Mouse (Mus musculus) intestine, embryonic 15.5 days (tissue): Measurements from ENCODE around the gene Slc39a2. TPM values are rescaled to one million over a fixed set of nuclear protein-coding genes. Genes with fewer than 3 reads are reported as not detected.
"Not testable (repeated sequence)": the region's sequence is repeated elsewhere in the genome, so short reads cannot be mapped to it uniquely, and the experiment has no call there.

ENCODE experiments used
- ATAC-seq: fragments of 200-750 bp; cut with Nextera tagmentation; 2 replicates; pipeline ENCODE4 v1.8.0; 2017; ENCODE audit warnings: moderate TSS enrichment, moderate library complexity
- H3K27ac ChIP-seq: fragments of 300-500 bp; sonication (generic); 2 replicates; pipeline ENCODE4 v1.5.1; 2015; ENCODE audit warnings: mild to moderate bottlenecking, inconsistent platforms
- H3K27me3 ChIP-seq: fragments of 300-500 bp; sonication (generic); replicated peaks from 2 replicates; pipeline ENCODE4 v1.6.1; 2015; ENCODE audit warnings: inconsistent platforms
- H3K36me3 ChIP-seq: fragments of 300-500 bp; sonication (generic); 2 replicates; pipeline ENCODE4 v1.6.1; 2015; ENCODE audit warnings: inconsistent platforms
- H3K4me1 ChIP-seq: fragments of 300-500 bp; sonication (generic); replicated peaks from 2 replicates; pipeline ENCODE4 v1.6.1; 2015; ENCODE audit warnings: inconsistent platforms
- H3K4me2 ChIP-seq: fragments of 300-500 bp; sonication (generic); replicated peaks from 2 replicates; pipeline ENCODE4 v1.6.1; 2015; ENCODE audit warnings: mild to moderate bottlenecking, inconsistent platforms
- H3K4me3 ChIP-seq: fragments of 300-500 bp; sonication (generic); replicated peaks from 2 replicates; pipeline ENCODE4 v1.5.1; 2015; ENCODE audit warnings: inconsistent platforms
- H3K9ac ChIP-seq: fragments of 300-500 bp; sonication (generic); 2 replicates; pipeline ENCODE4 v1.6.1; 2015; ENCODE audit warnings: inconsistent platforms
- H3K9me3 ChIP-seq: fragments of 300-500 bp; sonication (generic); 2 replicates; pipeline ENCODE4 v1.6.1; 2016; ENCODE audit warnings: inconsistent platforms
- WGBS: fragments of 180-500 bp; shearing (Covaris S2); methylation state at CpG from one replicate; pipeline ENCODE4 v1.1.7; 2015; 5-methylcytosine and 5-hydroxymethylcytosine counted together
- polyA plus RNA-seq: library from polyadenylated mRNA; unstranded; fragments of >200 nt; fragmentation: Nextera tagmentation; extraction: Ambion mirVana; gene quantifications from 2 replicates; pipeline ENCODE4 v1.2.1, GENCODE M21; 2015

Gene Slc39a2
- 0.96 and 1.0 TPM in 2 replicates for polyA plus RNA-seq

- no peaks in the 10 kb centered on the region for H3K4me1 ChIP-seq
- H3K9me3 ChIP-seq, result no peaks in the 10 kb centered on the region
- no peak within 1 kb of the TSS for H3K9ac ChIP-seq
- H3K27ac ChIP-seq, result no peak within 1 kb of the TSS
- H3K4me2 ChIP-seq, result no peak within 1 kb of the TSS
- H3K4me3 ChIP-seq, result no peak within 1 kb of the TSS
- H3K27me3 ChIP-seq, result no peaks in the 10 kb centered on the region
- peaks cover 31% of the 10 kb centered on the region for H3K36me3 ChIP-seq
- WGBS, result 87% methylated on average over 9 of the region's 9 CpGs
- no peak for ATAC-seq
These were observed at the start of gene Slc39a2 for GRCm38 (mm10) chr14:51892191-51892939. Gene Slc39a2, plus strand, starts transcription at chr14:51892889.

- Histone ChIP-seq H3K4me3 (no peak overlapping the region), H3K4me2 (no peak overlapping the region), H3K36me3 (no peaks in the 10 kb centered on the region), H3K27ac (no peak overlapping the region), H3K4me1 (no peaks in the 10 kb centered on the region), H3K27me3 (no peaks in the 10 kb centered on the region), H3K9me3 (no peaks in the 10 kb centered on the region), H3K9ac (no peak overlapping the region)
- no peak for ATAC-seq
These were observed 48.8 kb upstream of the Slc39a2 start for GRCm38 (mm10) chr14:51843882-51844281.

GRCm38 (mm10) chr14:51846566-51846965, 46.1 kb upstream of the Slc39a2 start:
- WGBS, result 57% methylated on average over 3 of the region's 3 CpGs
- H3K4me3 ChIP-seq, result no peak overlapping the region
- ATAC-seq, result no peak
- H3K36me3 ChIP-seq, result no peaks in the 10 kb centered on the region
- no peaks in the 10 kb centered on the region for H3K4me1 ChIP-seq
- no peaks in the 10 kb centered on the region for H3K9me3 ChIP-seq
- no peaks in the 10 kb centered on the region for H3K27me3 ChIP-seq
- H3K9ac ChIP-seq, result no peak overlapping the region
- H3K27ac ChIP-seq, result no peak overlapping the region
- H3K4me2 ChIP-seq, result no peak overlapping the region

GRCm38 (mm10) chr14:51851006-51851405, 41.7 kb upstream of the Slc39a2 start:
- not testable (repeated sequence) for ATAC-seq, H3K4me2 ChIP-seq, H3K9ac ChIP-seq, H3K4me1 ChIP-seq, H3K4me3 ChIP-seq, H3K36me3 ChIP-seq, H3K9me3 ChIP-seq, H3K27ac ChIP-seq, H3K27me3 ChIP-seq
- WGBS, result 45% methylated on average over 3 of the region's 3 CpGs

GRCm38 (mm10) chr14:51853399-51853798, 39.3 kb upstream of the Slc39a2 start, which contains the start of gene Ear6:
Gene Ear6, plus strand, starts transcription at chr14:51853699.
- H3K27me3 ChIP-seq, result no peaks in the 10 kb centered on the region
- no peak within 1 kb of the TSS for H3K4me2 ChIP-seq
- no peak within 1 kb of the TSS for H3K4me3 ChIP-seq
- H3K4me1 ChIP-seq, result no peaks in the 10 kb centered on the region
- H3K36me3 ChIP-seq, result no peaks in the 10 kb centered on the region
- no peak for ATAC-seq
- H3K9me3 ChIP-seq, result no peaks in the 10 kb centered on the region
- H3K27ac ChIP-seq, result no peak within 1 kb of the TSS
- no peak within 1 kb of the TSS for H3K9ac ChIP-seq

- not testable (repeated sequence) for H3K9ac ChIP-seq, H3K9me3 ChIP-seq, H3K36me3 ChIP-seq, ATAC-seq, H3K27me3 ChIP-seq, H3K4me2 ChIP-seq, H3K4me1 ChIP-seq, H3K4me3 ChIP-seq, H3K27ac ChIP-seq
- 70% methylated on average over 7 of the region's 7 CpGs for WGBS
These were observed 37.4 kb upstream of the Slc39a2 start for GRCm38 (mm10) chr14:51855280-51855679.

- not testable (repeated sequence) for H3K36me3 ChIP-seq, H3K9me3 ChIP-seq, H3K4me2 ChIP-seq, ATAC-seq, H3K4me1 ChIP-seq, H3K27ac ChIP-seq, H3K4me3 ChIP-seq, H3K9ac ChIP-seq, H3K27me3 ChIP-seq
- 8% methylated on average over 1 of the region's 1 CpGs for WGBS
These were observed 29.1 kb upstream of the Slc39a2 start for GRCm38 (mm10) chr14:51863603-51864002.

GRCm38 (mm10) chr14:51870756-51871155, 21.9 kb upstream of the Slc39a2 start:
- 76% methylated on average over 2 of the region's 2 CpGs for WGBS
- no peak for ATAC-seq
- H3K4me2 ChIP-seq, result no peak overlapping the region

GRCm38 (mm10) chr14:51871741-51872140, 20.9 kb upstream of the Slc39a2 start:
- Histone ChIP-seq H3K4me2 (no peak overlapping the region), H3K4me1 (no peaks in the 10 kb centered on the region), H3K9me3 (no peaks in the 10 kb centered on the region), H3K27ac (no peak overlapping the region), H3K36me3 (no peaks in the 10 kb centered on the region), H3K4me3 (no peak overlapping the region), H3K9ac (no peak overlapping the region), H3K27me3 (no peaks in the 10 kb centered on the region)
- WGBS, result 77% methylated on average over 9 of the region's 9 CpGs
- ATAC-seq, result no peak

More at GRCm38 (mm10) chr14:51870756-51871155, 21.9 kb upstream of the Slc39a2 start:
- no peaks in the 10 kb centered on the region for H3K36me3 ChIP-seq
- no peak overlapping the region for H3K9ac ChIP-seq
- no peaks in the 10 kb centered on the region for H3K9me3 ChIP-seq
- no peaks in the 10 kb centered on the region for H3K27me3 ChIP-seq
- H3K4me1 ChIP-seq, result no peaks in the 10 kb centered on the region
- no peak overlapping the region for H3K4me3 ChIP-seq
- H3K27ac ChIP-seq, result no peak overlapping the region

GRCm38 (mm10) chr14:51877517-51877916, 15.2 kb upstream of the Slc39a2 start:
- 73% methylated on average over 3 of the region's 3 CpGs for WGBS
- no peak overlapping the region for H3K4me2 ChIP-seq
- no peaks in the 10 kb centered on the region for H3K4me1 ChIP-seq
- H3K36me3 ChIP-seq, result no peaks in the 10 kb centered on the region
- no peak overlapping the region for H3K27ac ChIP-seq
- no peaks in the 10 kb centered on the region for H3K9me3 ChIP-seq
- peak; percentile 58 for ATAC-seq
- no peaks in the 10 kb centered on the region for H3K27me3 ChIP-seq
- no peak overlapping the region for H3K4me3 ChIP-seq
- H3K9ac ChIP-seq, result no peak overlapping the region

- H3K36me3 ChIP-seq, result peaks cover 3% of the 10 kb centered on the region; the same call in 1 of the 2 replicates
- H3K4me3 ChIP-seq, result peak overlapping the region; percentile 74
- no peaks in the 10 kb centered on the region for H3K27me3 ChIP-seq
- H3K9ac ChIP-seq, result 0 out of 2 replicates have a peak overlapping the region, but pooled peaks have one; percentile 32
- peak overlapping the region; percentile 83 for H3K4me2 ChIP-seq
- H3K4me1 ChIP-seq, result peaks cover 5% of the 10 kb centered on the region
- H3K9me3 ChIP-seq, result no peaks in the 10 kb centered on the region
- 3% methylated on average over 4 of the region's 4 CpGs for WGBS
- ATAC-seq, result peak; percentile 52
- peak overlapping the region; percentile 76 for H3K27ac ChIP-seq
These were observed 9.1 kb upstream of the Slc39a2 start for GRCm38 (mm10) chr14:51883527-51884030.

- WGBS, result 1% methylated on average over 14 of the region's 14 CpGs
- peak; percentile 55 for ATAC-seq
- H3K4me2 ChIP-seq, result peak overlapping the region; percentile 83
These were observed 8.6 kb upstream of the Slc39a2 start for GRCm38 (mm10) chr14:51884031-51884544.

More at GRCm38 (mm10) chr14:51884031-51884544, 8.6 kb upstream of the Slc39a2 start:
- peak overlapping the region; percentile 74 for H3K4me3 ChIP-seq
- peak overlapping the region; percentile 76 for H3K27ac ChIP-seq
- peaks cover 5% of the 10 kb centered on the region for H3K36me3 ChIP-seq
- H3K4me1 ChIP-seq, result peaks cover 5% of the 10 kb centered on the region
- no peaks in the 10 kb centered on the region for H3K27me3 ChIP-seq
- H3K9ac ChIP-seq, result peak overlapping the region; percentile 32; the same call in 1 of the 2 replicates
- H3K9me3 ChIP-seq, result no peaks in the 10 kb centered on the region
